Mouse (Mus musculus) heart, adult 2 months (tissue): ENCODE data around the gene Mtrr. TPM values are rescaled to one million over a fixed set of nuclear protein-coding genes. Genes with fewer than 3 reads are reported as not detected.

Experiments used
- DNase-seq, 2 experiments: peaks; one replicate each; pipeline ENCODE4 v3.0.0; 2021
- H3K27ac ChIP-seq: fragments of 200-600 bp; 2 replicates; pipeline ENCODE4 v1.8.1; 2022
- H3K27me3 ChIP-seq: fragments of 200-500 bp; 2 replicates; pipeline ENCODE4 v1.6.1; 2012; ENCODE audit warnings: mild to moderate bottlenecking, low read length, inconsistent platforms, mixed read lengths; ENCODE audit not compliant: control insufficient read depth, insufficient read depth
- H3K36me3 ChIP-seq: fragments of 200-500 bp; 2 replicates; pipeline ENCODE4 v1.6.1; 2012; ENCODE audit warnings: low read length, inconsistent platforms; ENCODE audit not compliant: control insufficient read depth, insufficient read depth
- H3K4me1 ChIP-seq: fragments of 200-500 bp; 2 replicates; pipeline ENCODE4 v1.6.1; 2011; ENCODE audit warnings: low read length; ENCODE audit not compliant: control insufficient read depth, insufficient read depth
- H3K4me3 ChIP-seq: fragments of 200-600 bp; 2 replicates; pipeline ENCODE4 v1.8.1; 2022
- H3K79me2 ChIP-seq: fragments of 200-500 bp; replicated peaks from 2 replicates; pipeline ENCODE4 v1.6.1; 2012; ENCODE audit warnings: mild to moderate bottlenecking, inconsistent platforms, low read length, moderate library complexity, mixed read lengths; ENCODE audit not compliant: control insufficient read depth, insufficient read depth
- H3K9ac ChIP-seq: fragments of 200-500 bp; 2 replicates; pipeline ENCODE4 v1.6.1; 2012; ENCODE audit warnings: low read depth, mild to moderate bottlenecking, control low read depth, inconsistent platforms, low read length, mixed read lengths
- CTCF ChIP-seq: fragments of 200-600 bp; IDR thresholded peaks from 2 replicates; pipeline ENCODE4 v1.8.1; 2022; ENCODE audit warnings: antibody characterized with exemption, mild to moderate bottlenecking, moderate library complexity
- EP300 ChIP-seq: fragments of 200-500 bp; IDR thresholded peaks from 2 replicates; pipeline ENCODE4 v1.6.1; 2011; ENCODE audit warnings: low read depth, low read length, control low read depth; ENCODE audit not compliant: insufficient read depth
- POLR2A ChIP-seq: fragments of 200-500 bp; IDR thresholded peaks from 2 replicates; pipeline ENCODE4 v1.6.1; 2011; ENCODE audit warnings: mild to moderate bottlenecking, low read depth, low read length, control low read depth; ENCODE audit not compliant: insufficient read depth
- WGBS: fragments of 180-500 bp; shearing (Covaris S2); methylation state at CpG from one replicate; pipeline ENCODE4 v1.1.7; 2018; 5-methylcytosine and 5-hydroxymethylcytosine counted together
- intact Hi-C: fragments of 180-260 bp; cut with DNase I; formaldehyde crosslinking; loops from one replicate; pipeline ENCODE4 v1.15.1; 2025
- polyA plus RNA-seq: library from polyadenylated mRNA; depleted of rRNA; stranded (reverse); fragments of >200 nt; gene quantifications from 2 replicates; pipeline ENCODE4 v1.2.3, GENCODE M21; 2012
- total RNA-seq, 2 experiments: library from RNA; stranded (reverse); gene quantifications; 2 replicates each; pipeline ENCODE4 v1.2.3; 2021

Mtrr gene
- total and polyA plus RNA-seq, 3 experiments: 9.2 to 19.3 (median 15.8) TPM

DNA sequence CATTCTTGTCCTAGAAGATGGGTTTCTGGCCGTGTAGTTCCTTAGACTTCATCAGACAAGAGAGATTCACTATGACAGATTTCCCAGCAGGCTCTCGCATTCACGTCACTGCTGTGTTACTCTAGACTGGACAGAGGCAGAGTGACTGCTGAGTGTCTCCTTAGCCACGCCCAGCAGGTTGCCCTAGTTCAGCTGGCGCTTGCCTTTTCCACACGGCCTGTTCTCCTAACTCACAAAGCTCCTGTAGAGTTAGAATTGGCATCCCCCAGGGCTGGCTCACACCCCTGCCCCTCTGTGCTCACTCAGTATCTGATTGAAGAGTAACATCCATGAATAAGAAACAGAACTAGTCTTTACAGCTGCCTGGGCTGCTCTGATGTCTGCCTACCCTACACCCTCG, 3.5 kb upstream of the Mtrr start:
- no peak overlapping the region for H3K4me3 ChIP-seq
- H3K9ac ChIP-seq: no peak overlapping the region
- H3K79me2 ChIP-seq: no peaks in the 10 kb centered on the region
- 88% methylated on average over 7 of the region's 7 CpGs for WGBS
- TF ChIP-seq POLR2A: no peak
- TF ChIP-seq CTCF: no peak
- TF ChIP-seq EP300: no peak
- H3K27ac ChIP-seq: no peak overlapping the region
- peaks cover 2% of the 10 kb centered on the region for H3K4me1 ChIP-seq
- DNase-seq: no peak
- H3K27me3 ChIP-seq: no peaks in the 10 kb centered on the region
- intact Hi-C loops: loop anchor here (10.0 kb wide), 4 partner anchors 899 to 1229 kb away; partner anchors contain the start of genes Nsun2, Srd5a1 and Tent4a
- peaks cover 2% of the 10 kb centered on the region; the same call in 1 of the 2 replicates for H3K36me3 ChIP-seq

DNA sequence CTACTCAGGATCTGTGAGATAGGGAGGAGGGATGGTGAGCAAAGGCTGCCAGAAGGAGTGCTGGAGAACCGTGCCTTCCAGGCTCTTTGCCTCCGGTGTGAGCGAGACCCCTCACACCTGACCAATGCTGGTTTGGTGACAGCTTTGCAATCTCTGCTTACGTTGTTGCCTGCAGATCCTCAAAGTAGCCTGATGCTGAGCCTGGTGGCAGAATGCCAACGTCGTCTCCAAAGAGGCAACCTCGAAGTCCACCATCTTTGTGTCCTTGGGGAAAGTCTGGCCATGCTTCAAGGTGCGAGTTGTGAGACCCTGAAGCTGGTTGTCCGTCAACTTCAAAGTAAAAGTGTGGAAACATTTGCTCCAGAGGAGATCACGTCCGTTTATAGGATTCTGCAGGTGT, 2.0 kb upstream of the Mtrr start:
- Histone ChIP-seq H3K4me1 (peaks cover 2% of the 10 kb centered on the region), H3K9ac (no peak overlapping the region), H3K4me3 (no peak overlapping the region), H3K27ac (no peak overlapping the region), H3K79me2 (no peaks in the 10 kb centered on the region), H3K36me3 (no peaks in the 10 kb centered on the region), H3K27me3 (no peaks in the 10 kb centered on the region)
- TF ChIP-seq EP300 (no peak), CTCF (no peak), POLR2A (no peak)
- WGBS: 90% methylated on average over 11 of the region's 11 CpGs
- DNase-seq: no peak
- intact Hi-C loops: loop anchor here (10.0 kb wide), 4 partner anchors 901 to 1231 kb away; partner anchors contain the start of genes Nsun2, Srd5a1 and Tent4a

DNA sequence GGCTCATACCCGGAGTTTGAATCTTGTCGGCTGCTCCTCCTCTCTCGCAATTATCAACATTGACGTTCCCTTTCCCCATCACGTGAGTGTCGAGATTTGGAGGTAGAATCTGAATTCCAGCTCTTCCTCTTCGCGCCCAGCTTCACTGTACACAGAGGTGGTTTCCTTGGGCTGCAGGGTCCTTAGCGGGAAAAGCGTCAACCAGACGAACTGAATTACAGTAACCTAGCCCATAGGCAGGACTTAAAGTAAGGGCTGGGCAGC, 500 bp upstream of the Mtrr start:
- peaks cover 2% of the 10 kb centered on the region for H3K4me1 ChIP-seq
- intact Hi-C loops: loop anchor here (10.0 kb wide), 4 partner anchors 902 to 1232 kb away; partner anchors contain the start of genes Nsun2, Srd5a1 and Tent4a
- peak overlapping the region; percentile 90 for H3K27ac ChIP-seq
- no peak for DNase-seq
- H3K27me3 ChIP-seq: no peaks in the 10 kb centered on the region
- H3K79me2 ChIP-seq: no peaks in the 10 kb centered on the region
- 0% methylated on average over 11 of the region's 11 CpGs for WGBS
- H3K36me3 ChIP-seq: no peaks in the 10 kb centered on the region
- TF ChIP-seq POLR2A: no peak
- TF ChIP-seq CTCF: no peak
- no peak for TF ChIP-seq EP300
- H3K9ac ChIP-seq: peak overlapping the region; percentile 55
- peak overlapping the region; percentile 93 for H3K4me3 ChIP-seq

GRCm38 (mm10) chr13:68581086-68581740, 736 bp downstream of the Mtrr start:
- intact Hi-C loops: loop anchor here (10.0 kb wide), 4 partner anchors 904 to 1234 kb away; partner anchors contain the start of genes Nsun2, Srd5a1 and Tent4a
- Histone ChIP-seq H3K4me3 (peak overlapping the region; percentile 93), H3K79me2 (no peaks in the 10 kb centered on the region), H3K36me3 (no peaks in the 10 kb centered on the region), H3K9ac (peak overlapping the region; percentile 69; the same call in 1 of the 2 replicates), H3K27ac (peak overlapping the region; percentile 90), H3K27me3 (no peaks in the 10 kb centered on the region), H3K4me1 (peaks cover 2% of the 10 kb centered on the region)
- no peak for DNase-seq
- 22% methylated on average over 14 of the region's 14 CpGs for whole genome bisulfite sequencing
- no peak for TF ChIP-seq POLR2A

GRCm38 (mm10) chr13:68577945-68578344, 4.0 kb downstream of the Mtrr start:
- Histone ChIP-seq H3K36me3 (no peaks in the 10 kb centered on the region; the same call in 1 of the 2 replicates), H3K79me2 (no peaks in the 10 kb centered on the region), H3K27ac (no peak overlapping the region), H3K4me3 (no peak overlapping the region), H3K27me3 (no peaks in the 10 kb centered on the region), H3K4me1 (peaks cover 2% of the 10 kb centered on the region), H3K9ac (no peak overlapping the region)
- TF ChIP-seq POLR2A (no peak), EP300 (no peak), CTCF (no peak)
- peak in 1 of 2 experiments; percentile 43 for DNase-seq
- 60% methylated on average over 7 of the region's 7 CpGs for WGBS
- intact Hi-C loops: no loop called here

- H3K27ac ChIP-seq: no peak overlapping the region
These were observed 7.6 kb downstream of the Mtrr start for GRCm38 (mm10) chr13:68574398-68574797.

More at GRCm38 (mm10) chr13:68574398-68574797, 7.6 kb downstream of the Mtrr start:
- H3K36me3 ChIP-seq: no peaks in the 10 kb centered on the region; the same call in 1 of the 2 replicates
- 95% methylated on average over 4 of the region's 4 CpGs for WGBS
- no peak for DNase-seq
- H3K4me3 ChIP-seq: no peak overlapping the region
- no peaks in the 10 kb centered on the region; the same call in 1 of the 2 replicates for H3K4me1 ChIP-seq
- intact Hi-C loops: no loop called here
- no peaks in the 10 kb centered on the region for H3K79me2 ChIP-seq
- TF ChIP-seq CTCF: no peak
- TF ChIP-seq POLR2A: no peak
- TF ChIP-seq EP300: no peak
- H3K27me3 ChIP-seq: no peaks in the 10 kb centered on the region
- H3K9ac ChIP-seq: no peak overlapping the region
